Mouse (Mus musculus) midbrain, embryonic 15.5 days (tissue): ENCODE data around the gene Hist1h2ae. TPM values are rescaled to one million over a fixed set of nuclear protein-coding genes. Genes with fewer than 3 reads are reported as not detected.
"Not testable (repeated sequence)": the region's sequence is repeated elsewhere in the genome, so short reads cannot be mapped to it uniquely, and the experiment has no call there.

Experiments used
- ATAC-seq: fragments of 200-750 bp; cut with Nextera tagmentation; replicated peaks from 2 replicates; pipeline ENCODE4 v1.8.0; 2017; ENCODE audit warnings: moderate TSS enrichment
- H3K27ac ChIP-seq: fragments of 300-500 bp; sonication (generic); 2 replicates; pipeline ENCODE4 v1.5.1; 2015; ENCODE audit warnings: mild to moderate bottlenecking, inconsistent platforms
- H3K27me3 ChIP-seq: fragments of 300-500 bp; sonication (generic); replicated peaks from 2 replicates; pipeline ENCODE4 v1.6.1; 2015; ENCODE audit warnings: inconsistent platforms
- H3K36me3 ChIP-seq: fragments of 300-500 bp; sonication (generic); replicated peaks from 2 replicates; pipeline ENCODE4 v1.6.1; 2015; ENCODE audit warnings: inconsistent platforms
- H3K4me1 ChIP-seq: fragments of 300-500 bp; sonication (generic); 2 replicates; pipeline ENCODE4 v1.6.1; 2015; ENCODE audit warnings: inconsistent platforms
- H3K4me2 ChIP-seq: fragments of 300-500 bp; sonication (generic); 2 replicates; pipeline ENCODE4 v1.6.1; 2015; ENCODE audit warnings: inconsistent platforms, mild to moderate bottlenecking, moderate library complexity
- H3K4me3 ChIP-seq: fragments of 300-500 bp; sonication (generic); 2 replicates; pipeline ENCODE4 v1.5.1; 2015; ENCODE audit warnings: mild to moderate bottlenecking, inconsistent platforms
- H3K9ac ChIP-seq: fragments of 300-500 bp; sonication (generic); 2 replicates; pipeline ENCODE4 v1.6.1; 2015; ENCODE audit warnings: mild to moderate bottlenecking, inconsistent platforms
- H3K9me3 ChIP-seq: fragments of 300-500 bp; sonication (generic); 2 replicates; pipeline ENCODE4 v1.6.1; 2016; ENCODE audit warnings: inconsistent platforms
- WGBS: fragments of 180-500 bp; shearing (Covaris S2); methylation state at CpG from one replicate; pipeline ENCODE4 v1.1.7; 2015; ENCODE audit warnings: mixed read lengths; 5-methylcytosine and 5-hydroxymethylcytosine counted together
- polyA plus RNA-seq: library from polyadenylated mRNA; unstranded; fragments of >200 nt; fragmentation: Nextera tagmentation; extraction: Ambion mirVana; gene quantifications from 2 replicates; pipeline ENCODE4 v1.2.1, GENCODE M21; 2015

The Hist1h2ae gene
- polyA plus RNA-seq, 1 experiment from 2014 or later: 14.8 TPM

GRCm38 (mm10) chr13:23539821-23540220 lies 31.2 kb downstream of the Hist1h2ae start:
- not testable (repeated sequence) for H3K9me3 ChIP-seq, H3K27me3 ChIP-seq, H3K4me3 ChIP-seq, H3K36me3 ChIP-seq, ATAC-seq, H3K27ac ChIP-seq, H3K4me2 ChIP-seq, H3K9ac ChIP-seq
- peaks cover 10% of the 10 kb centered on the region for H3K4me1 ChIP-seq
- WGBS: 81% methylated on average over 1 of the region's 1 CpGs

DNA sequence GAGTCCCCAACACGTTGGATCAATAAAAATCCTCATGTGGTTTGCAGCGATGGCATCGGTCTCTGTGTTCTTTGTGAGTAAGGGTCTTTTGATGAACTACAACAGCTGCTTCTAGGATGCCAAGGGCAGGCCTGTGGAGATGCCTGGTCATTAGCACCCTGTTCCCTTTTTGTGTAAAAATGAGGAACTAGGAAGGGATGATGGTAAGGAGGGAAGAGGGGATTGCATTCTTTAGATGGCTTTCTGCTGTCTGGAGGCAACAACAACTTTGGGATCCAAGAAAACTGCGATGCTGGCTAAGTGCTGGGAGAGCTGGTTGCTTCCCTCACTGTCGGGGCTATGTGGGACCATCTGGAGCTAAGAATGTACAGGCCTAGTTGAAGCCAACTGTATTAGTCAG lies 32.8 kb downstream of the Hist1h2ae start:
- Histone ChIP-seq H3K27me3 (no peaks in the 10 kb centered on the region), H3K27ac (no peak overlapping the region), H3K36me3 (no peaks in the 10 kb centered on the region), H3K9me3 (no peaks in the 10 kb centered on the region), H3K4me3 (no peak overlapping the region), H3K4me2 (no peak overlapping the region), H3K9ac (no peak overlapping the region), H3K4me1 (peaks cover 21% of the 10 kb centered on the region)
- ATAC-seq: no peak
- WGBS: 81% methylated on average over 5 of the region's 5 CpGs

- ATAC-seq: no peak
- no peak overlapping the region for H3K4me3 ChIP-seq
- WGBS: 78% methylated on average over 3 of the region's 3 CpGs
Measured at GRCm38 (mm10) chr13:23537006-23537710, 33.9 kb downstream of the Hist1h2ae start.

GRCm38 (mm10) chr13:23536076-23536822 lies 34.8 kb downstream of the Hist1h2ae start:
- Histone ChIP-seq H3K27me3 (no peaks in the 10 kb centered on the region), H3K4me3 (no peak overlapping the region), H3K36me3 (no peaks in the 10 kb centered on the region), H3K4me2 (peak overlapping the region; percentile 85), H3K27ac (no peak overlapping the region), H3K9ac (no peak overlapping the region), H3K4me1 (peaks cover 31% of the 10 kb centered on the region), H3K9me3 (no peaks in the 10 kb centered on the region)
- no peak for ATAC-seq
- WGBS: 17% methylated on average over 7 of the region's 7 CpGs

More at GRCm38 (mm10) chr13:23537006-23537710, 33.9 kb downstream of the Hist1h2ae start:
- no peaks in the 10 kb centered on the region for H3K27me3 ChIP-seq
- H3K4me1 ChIP-seq: peaks cover 27% of the 10 kb centered on the region
- no peak overlapping the region for H3K4me2 ChIP-seq
- H3K9ac ChIP-seq: no peak overlapping the region
- H3K27ac ChIP-seq: no peak overlapping the region
- no peaks in the 10 kb centered on the region for H3K9me3 ChIP-seq
- no peaks in the 10 kb centered on the region for H3K36me3 ChIP-seq

GRCm38 (mm10) chr13:23535137-23536075 lies 35.6 kb downstream of the Hist1h2ae start, which contains the start of gene Hist1h3g:
Hist1h3g (plus strand) TSS chr13:23535422.
- H3K36me3 ChIP-seq, H3K27me3 ChIP-seq, H3K9me3 ChIP-seq: not testable (repeated sequence)
- Histone ChIP-seq H3K4me3 (peak within 1 kb of the TSS; percentile 54), H3K4me2 (peak within 1 kb of the TSS; percentile 85), H3K4me1 (peaks cover 31% of the 10 kb centered on the region), H3K9ac (peak within 1 kb of the TSS; percentile 12; the same call in 1 of the 2 replicates), H3K27ac (peak within 1 kb of the TSS; percentile 48; the same call in 1 of the 2 replicates)
- peak; percentile 89 for ATAC-seq
- under 1% methylated on average over 50 of the region's 62 CpGs for WGBS

GRCm38 (mm10) chr13:23534368-23535131 lies 36.5 kb downstream of the Hist1h2ae start:
- Histone ChIP-seq H3K9ac (peak overlapping the region; percentile 12; the same call in 1 of the 2 replicates), H3K4me3 (peak overlapping the region; percentile 54), H3K36me3 (no peaks in the 10 kb centered on the region), H3K9me3 (no peaks in the 10 kb centered on the region), H3K4me1 (peaks cover 37% of the 10 kb centered on the region), H3K4me2 (peak overlapping the region; percentile 85), H3K27ac (peak overlapping the region; percentile 48; the same call in 1 of the 2 replicates), H3K27me3 (no peaks in the 10 kb centered on the region)
- under 1% methylated on average over 15 of the region's 15 CpGs for WGBS
- ATAC-seq: no peak

DNA sequence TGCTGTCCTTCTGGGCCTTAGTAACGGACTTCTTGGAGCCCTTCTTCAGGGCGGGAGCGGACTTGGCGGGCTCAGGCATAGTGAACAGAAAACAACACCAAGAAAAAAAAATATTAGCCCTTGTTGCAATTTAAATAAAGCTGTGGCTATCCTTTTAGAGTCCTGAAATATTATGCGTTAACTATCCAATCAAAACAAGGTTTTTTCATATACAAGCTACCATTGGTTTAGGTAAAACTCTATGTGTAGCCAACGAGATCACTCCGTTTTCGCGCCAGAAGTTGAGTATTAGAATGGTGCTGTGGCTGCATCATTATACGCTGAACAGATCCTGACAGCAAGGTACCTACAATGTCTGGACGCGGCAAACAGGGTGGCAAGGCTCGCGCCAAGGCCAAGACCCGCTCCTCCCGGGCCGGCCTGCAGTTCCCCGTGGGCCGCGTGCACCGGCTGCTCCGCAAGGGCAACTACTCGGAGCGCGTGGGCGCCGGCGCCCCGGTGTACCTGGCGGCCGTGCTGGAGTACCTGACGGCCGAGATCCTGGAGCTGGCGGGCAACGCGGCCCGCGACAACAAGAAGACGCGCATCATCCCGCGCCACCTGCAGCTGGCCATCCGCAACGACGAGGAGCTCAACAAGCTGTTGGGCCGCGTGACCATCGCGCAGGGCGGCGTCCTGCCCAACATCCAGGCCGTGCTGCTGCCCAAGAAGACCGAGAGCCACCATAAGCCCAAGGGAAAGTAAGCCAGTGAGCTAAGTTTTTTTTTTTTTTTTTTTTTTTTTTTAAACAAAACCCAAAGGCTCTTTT lies 37.3 kb downstream of the Hist1h2ae start, which contains the start of gene Hist1h2af:
Gene Hist1h2af, plus strand, starts transcription at position 347 of the 808 bp plus-strand sequence.
- H3K4me2 ChIP-seq: peak within 1 kb of the TSS; percentile 85
- H3K9ac ChIP-seq: peak within 1 kb of the TSS; percentile 38; the same call in 1 of the 2 replicates
- H3K27ac ChIP-seq: peak within 1 kb of the TSS; percentile 96
- under 1% methylated on average over 33 of the region's 53 CpGs for WGBS
- not testable (repeated sequence) for H3K9me3 ChIP-seq, H3K27me3 ChIP-seq, H3K36me3 ChIP-seq
- H3K4me3 ChIP-seq: peak within 1 kb of the TSS; percentile 54
- peak; percentile 22; the same call in 1 of the 2 replicates for ATAC-seq
- peaks cover 41% of the 10 kb centered on the region for H3K4me1 ChIP-seq

- H3K36me3 ChIP-seq: no peaks in the 10 kb centered on the region
- H3K27me3 ChIP-seq: no peaks in the 10 kb centered on the region
- no peaks in the 10 kb centered on the region for H3K9me3 ChIP-seq
- peak overlapping the region; percentile 85 for H3K4me2 ChIP-seq
- peak overlapping the region; percentile 75 for H3K9ac ChIP-seq
- H3K27ac ChIP-seq: peak overlapping the region; percentile 96
- 24% methylated on average over 9 of the region's 9 CpGs for WGBS
- ATAC-seq: no peak
- H3K4me3 ChIP-seq: peak overlapping the region; percentile 54
- H3K4me1 ChIP-seq: peaks cover 41% of the 10 kb centered on the region
Measured at GRCm38 (mm10) chr13:23532262-23533075, 38.6 kb downstream of the Hist1h2ae start.

GRCm38 (mm10) chr13:23530901-23531875 lies 39.8 kb downstream of the Hist1h2ae start, which contains the start of gene Hist1h4h:
Hist1h4h (plus strand) TSS chr13:23531050.
- Histone ChIP-seq H3K4me2 (peak within 1 kb of the TSS; percentile 85), H3K4me3 (peak within 1 kb of the TSS; percentile 54), H3K4me1 (peaks cover 45% of the 10 kb centered on the region), H3K36me3 (no peaks in the 10 kb centered on the region), H3K27me3 (no peaks in the 10 kb centered on the region), H3K9me3 (no peaks in the 10 kb centered on the region), H3K9ac (peak within 1 kb of the TSS; percentile 75), H3K27ac (peak within 1 kb of the TSS; percentile 96)
- under 1% methylated on average over 67 of the region's 70 CpGs for WGBS
- peak; percentile 92 for ATAC-seq
